Mouse (Mus musculus): ENCODE results near the gene Padi3. TPM values are rescaled to one million over a fixed set of nuclear protein-coding genes. Genes with fewer than 3 reads are reported as not detected.

The Padi3 gene
- not detected in 2 replicates for polyA plus RNA-seq (2015; fragmentation: Nextera tagmentation; extraction: Ambion mirVana)

- no peak within 1 kb of the TSS for H3K4me3 ChIP-seq (ENCODE audit: low read depth, low read length)
- no peaks in the 10 kb centered on the region for H3K36me3 ChIP-seq (ENCODE audit: control insufficient read depth, insufficient read depth, low read length)
- no peaks in the 10 kb centered on the region for H3K9me3 ChIP-seq (replicated peaks; ENCODE audit: control insufficient read depth, low read length, poor library complexity, severe bottlenecking)
- H3K4me1 ChIP-seq (ENCODE audit: control insufficient read depth, insufficient read depth, low read length) = no peaks in the 10 kb centered on the region
- 77% methylated on average over 16 of the region's 16 CpGs for WGBS
- peaks cover 8% of the 10 kb centered on the region for H3K27me3 ChIP-seq (ENCODE audit: control insufficient read depth, insufficient read depth, low read depth, low read length)
- no peak within 1 kb of the TSS for H3K9ac ChIP-seq (ENCODE audit: low read depth, low read length)
- H3K27ac ChIP-seq (ENCODE audit: low read length) = no peak within 1 kb of the TSS
- no peak within 1 kb of the TSS for H3K4me2 ChIP-seq (ENCODE audit: low read length)
- ATAC-seq = no peak
Observed at GRCm38 (mm10) chr4:140810458-140811260, at the start of gene Padi3. Gene Padi3 (minus strand): TSS chr4:140810648.

GRCm38 (mm10) chr4:140859291-140859690 is 48.8 kb upstream of the Padi3 start:
- 73% methylated on average over 11 of the region's 11 CpGs for WGBS
- no peak overlapping the region for H3K27ac ChIP-seq (ENCODE audit: low read length)

GRCm38 (mm10) chr4:140857813-140858212 is 47.4 kb upstream of the Padi3 start:
- Histone ChIP-seq H3K9me3 (replicated peaks; ENCODE audit: control insufficient read depth, low read length, poor library complexity, severe bottlenecking) (no peaks in the 10 kb centered on the region), H3K4me1 (ENCODE audit: control insufficient read depth, insufficient read depth, low read length) (no peaks in the 10 kb centered on the region), H3K4me3 (ENCODE audit: low read depth, low read length) (no peak overlapping the region), H3K9ac (ENCODE audit: low read depth, low read length) (no peak overlapping the region), H3K4me2 (ENCODE audit: low read length) (no peak overlapping the region), H3K36me3 (ENCODE audit: control insufficient read depth, insufficient read depth, low read length) (no peaks in the 10 kb centered on the region), H3K27me3 (ENCODE audit: control insufficient read depth, insufficient read depth, low read depth, low read length) (no peaks in the 10 kb centered on the region), H3K27ac (ENCODE audit: low read length) (no peak overlapping the region)
- WGBS = 84% methylated on average over 7 of the region's 7 CpGs
- no peak for ATAC-seq

More at GRCm38 (mm10) chr4:140859291-140859690, 48.8 kb upstream of the Padi3 start:
- no peak overlapping the region for H3K4me3 ChIP-seq (ENCODE audit: low read depth, low read length)
- no peaks in the 10 kb centered on the region for H3K36me3 ChIP-seq (ENCODE audit: control insufficient read depth, insufficient read depth, low read length)
- ATAC-seq = no peak
- H3K4me2 ChIP-seq (ENCODE audit: low read length) = no peak overlapping the region
- no peaks in the 10 kb centered on the region for H3K27me3 ChIP-seq (ENCODE audit: control insufficient read depth, insufficient read depth, low read depth, low read length)
- no peak overlapping the region for H3K9ac ChIP-seq (ENCODE audit: low read depth, low read length)
- H3K4me1 ChIP-seq (ENCODE audit: control insufficient read depth, insufficient read depth, low read length) = no peaks in the 10 kb centered on the region
- no peaks in the 10 kb centered on the region for H3K9me3 ChIP-seq (replicated peaks; ENCODE audit: control insufficient read depth, low read length, poor library complexity, severe bottlenecking)

- Histone ChIP-seq H3K4me3 (ENCODE audit: low read depth, low read length) (no peak overlapping the region), H3K27ac (ENCODE audit: low read length) (no peak overlapping the region), H3K9ac (ENCODE audit: low read depth, low read length) (no peak overlapping the region), H3K9me3 (replicated peaks; ENCODE audit: control insufficient read depth, low read length, poor library complexity, severe bottlenecking) (no peaks in the 10 kb centered on the region), H3K4me1 (ENCODE audit: control insufficient read depth, insufficient read depth, low read length) (no peaks in the 10 kb centered on the region), H3K4me2 (ENCODE audit: low read length) (no peak overlapping the region), H3K27me3 (ENCODE audit: control insufficient read depth, insufficient read depth, low read depth, low read length) (no peaks in the 10 kb centered on the region), H3K36me3 (ENCODE audit: control insufficient read depth, insufficient read depth, low read length) (no peaks in the 10 kb centered on the region)
- no peak for ATAC-seq
- WGBS = 83% methylated on average over 5 of the region's 5 CpGs
Observed at GRCm38 (mm10) chr4:140857041-140857440, 46.6 kb upstream of the Padi3 start.

GRCm38 (mm10) chr4:140855151-140855550 is 44.7 kb upstream of the Padi3 start:
- no peak overlapping the region for H3K4me3 ChIP-seq (ENCODE audit: low read depth, low read length)
- H3K4me1 ChIP-seq (ENCODE audit: control insufficient read depth, insufficient read depth, low read length) = no peaks in the 10 kb centered on the region
- no peak for ATAC-seq
- H3K36me3 ChIP-seq (ENCODE audit: control insufficient read depth, insufficient read depth, low read length) = no peaks in the 10 kb centered on the region
- no peak overlapping the region for H3K27ac ChIP-seq (ENCODE audit: low read length)
- 89% methylated on average over 7 of the region's 10 CpGs for WGBS
- H3K4me2 ChIP-seq (ENCODE audit: low read length) = no peak overlapping the region
- H3K27me3 ChIP-seq (ENCODE audit: control insufficient read depth, insufficient read depth, low read depth, low read length) = no peaks in the 10 kb centered on the region
- no peaks in the 10 kb centered on the region for H3K9me3 ChIP-seq (replicated peaks; ENCODE audit: control insufficient read depth, low read length, poor library complexity, severe bottlenecking)
- H3K9ac ChIP-seq (ENCODE audit: low read depth, low read length) = no peak overlapping the region

GRCm38 (mm10) chr4:140854455-140854864 is 44.0 kb upstream of the Padi3 start:
- Histone ChIP-seq H3K4me2 (ENCODE audit: low read length) (no peak overlapping the region), H3K9me3 (replicated peaks; ENCODE audit: control insufficient read depth, low read length, poor library complexity, severe bottlenecking) (no peaks in the 10 kb centered on the region), H3K27me3 (ENCODE audit: control insufficient read depth, insufficient read depth, low read depth, low read length) (no peaks in the 10 kb centered on the region), H3K27ac (ENCODE audit: low read length) (no peak overlapping the region), H3K36me3 (ENCODE audit: control insufficient read depth, insufficient read depth, low read length) (no peaks in the 10 kb centered on the region), H3K9ac (ENCODE audit: low read depth, low read length) (no peak overlapping the region), H3K4me3 (ENCODE audit: low read depth, low read length) (no peak overlapping the region), H3K4me1 (ENCODE audit: control insufficient read depth, insufficient read depth, low read length) (no peaks in the 10 kb centered on the region)
- ATAC-seq = no peak
- 72% methylated on average over 10 of the region's 10 CpGs for WGBS

DNA sequence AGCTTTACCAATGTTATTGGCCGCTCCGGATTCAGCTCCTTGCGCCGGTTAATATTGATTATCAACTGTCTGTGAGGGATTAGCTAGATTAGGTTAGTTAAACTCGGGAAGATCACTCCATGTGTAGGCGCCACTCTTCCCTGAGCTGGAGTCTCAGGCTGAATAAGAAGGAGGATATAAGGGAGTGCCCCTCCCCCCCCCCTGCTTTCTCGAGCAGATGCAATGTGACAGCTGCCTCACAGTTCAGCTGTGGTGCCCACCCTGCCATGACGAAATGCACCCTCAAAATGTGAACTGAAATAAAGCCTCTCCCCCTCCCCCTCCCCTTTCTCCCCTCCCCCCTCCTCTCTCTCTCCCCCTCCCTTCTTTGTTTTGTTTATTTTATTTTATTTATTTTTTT is 43.2 kb upstream of the Padi3 start:
- H3K36me3 ChIP-seq (ENCODE audit: control insufficient read depth, insufficient read depth, low read length) = no peaks in the 10 kb centered on the region

GRCm38 (mm10) chr4:140849310-140849709 is 38.9 kb upstream of the Padi3 start:
- Histone ChIP-seq H3K27me3 (ENCODE audit: control insufficient read depth, insufficient read depth, low read depth, low read length) (no peaks in the 10 kb centered on the region), H3K9me3 (replicated peaks; ENCODE audit: control insufficient read depth, low read length, poor library complexity, severe bottlenecking) (no peaks in the 10 kb centered on the region), H3K36me3 (ENCODE audit: control insufficient read depth, insufficient read depth, low read length) (no peaks in the 10 kb centered on the region), H3K4me3 (ENCODE audit: low read depth, low read length) (no peak overlapping the region), H3K27ac (ENCODE audit: low read length) (no peak overlapping the region), H3K4me2 (ENCODE audit: low read length) (no peak overlapping the region), H3K4me1 (ENCODE audit: control insufficient read depth, insufficient read depth, low read length) (no peaks in the 10 kb centered on the region), H3K9ac (ENCODE audit: low read depth, low read length) (no peak overlapping the region)
- WGBS = 58% methylated on average over 11 of the region's 11 CpGs
- ATAC-seq = no peak

More for the DNA sequence above, 43.2 kb upstream of the Padi3 start:
- Histone ChIP-seq H3K9ac (ENCODE audit: low read depth, low read length) (no peak overlapping the region), H3K9me3 (replicated peaks; ENCODE audit: control insufficient read depth, low read length, poor library complexity, severe bottlenecking) (no peaks in the 10 kb centered on the region), H3K27ac (ENCODE audit: low read length) (no peak overlapping the region), H3K4me3 (ENCODE audit: low read depth, low read length) (no peak overlapping the region), H3K4me1 (ENCODE audit: control insufficient read depth, insufficient read depth, low read length) (no peaks in the 10 kb centered on the region), H3K27me3 (ENCODE audit: control insufficient read depth, insufficient read depth, low read depth, low read length) (no peaks in the 10 kb centered on the region), H3K4me2 (ENCODE audit: low read length) (no peak overlapping the region)
- 53% methylated on average over 8 of the region's 8 CpGs for WGBS
- no peak for ATAC-seq

DNA sequence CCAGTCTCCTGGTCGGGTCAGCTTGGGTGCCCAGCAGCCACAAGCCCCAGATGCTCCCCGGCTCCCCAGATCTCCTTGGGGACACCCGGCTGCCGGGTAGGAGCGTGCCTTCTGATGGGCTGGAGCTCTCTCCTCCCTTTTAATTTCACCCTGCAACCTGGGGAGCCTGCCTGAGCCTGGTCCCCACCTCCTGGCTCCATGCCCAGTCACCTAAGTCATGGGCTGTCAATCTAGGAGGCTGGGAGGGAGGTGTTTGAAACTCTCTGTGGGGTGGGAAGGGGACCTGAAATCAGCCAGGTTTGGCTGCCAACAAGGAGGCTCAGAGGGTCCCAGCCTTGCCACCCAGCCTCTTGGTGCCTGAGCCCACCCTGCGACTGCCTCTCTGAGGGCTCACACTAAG is 35.2 kb upstream of the Padi3 start, which contains the start of gene Padi1:
Padi1 (minus strand) TSS at position 113 of the 400 bp plus-strand sequence.
- Histone ChIP-seq H3K4me2 (ENCODE audit: low read length) (no peak within 1 kb of the TSS), H3K4me1 (ENCODE audit: control insufficient read depth, insufficient read depth, low read length) (no peaks in the 10 kb centered on the region), H3K4me3 (ENCODE audit: low read depth, low read length) (no peak within 1 kb of the TSS), H3K9ac (ENCODE audit: low read depth, low read length) (no peak within 1 kb of the TSS), H3K27ac (ENCODE audit: low read length) (no peak within 1 kb of the TSS), H3K36me3 (ENCODE audit: control insufficient read depth, insufficient read depth, low read length) (no peaks in the 10 kb centered on the region), H3K9me3 (replicated peaks; ENCODE audit: control insufficient read depth, low read length, poor library complexity, severe bottlenecking) (no peaks in the 10 kb centered on the region), H3K27me3 (ENCODE audit: control insufficient read depth, insufficient read depth, low read depth, low read length) (no peaks in the 10 kb centered on the region)
- 50% methylated on average over 6 of the region's 6 CpGs for WGBS
- no peak for ATAC-seq

Data from midbrain, embryonic 16.5 days (tissue).